Mouse (Mus musculus) G1E (cell line): ENCODE measurements at regions not wholly inside any gene's neighbourhood (a gene's known extent, or its start where the extent isn't known, plus 50 kb on each side); places are given as distances from the start of the nearest gene placed in this dataset.

Experiments used
- CTCF ChIP-seq: IDR thresholded peaks from 2 replicates; pipeline ENCODE4 v1.5.1; 2012; ENCODE audit warnings: low read depth, low read length, inconsistent platforms, mixed read lengths
- GATA1 ChIP-seq: IDR thresholded peaks from 2 replicates; pipeline ENCODE4 v1.6.1; 2012; ENCODE audit warnings: borderline replicate concordance, low read length, inconsistent platforms, mixed read lengths
- GATA2 ChIP-seq: IDR thresholded peaks from 2 replicates; pipeline ENCODE4 v1.6.1; 2012; ENCODE audit warnings: low read depth, low read length, inconsistent platforms, borderline replicate concordance
- TAL1 ChIP-seq: conservative IDR thresholded peaks from 2 replicates; pipeline ENCODE4 v1.6.1; 2012; ENCODE audit warnings: low read depth, low read length, inconsistent platforms, mixed read lengths

GRCm38 (mm10) chr16:15372844-15373243, 55.6 kb downstream of the Gm21897 start:
- TF ChIP-seq CTCF, result no peak
- no peak for TF ChIP-seq GATA1
- no peak for TF ChIP-seq GATA2
- no peak for TF ChIP-seq TAL1
